Comparison of ENCODE assay signal across 13 mouse cellular contexts in the genomic region with DNA sequence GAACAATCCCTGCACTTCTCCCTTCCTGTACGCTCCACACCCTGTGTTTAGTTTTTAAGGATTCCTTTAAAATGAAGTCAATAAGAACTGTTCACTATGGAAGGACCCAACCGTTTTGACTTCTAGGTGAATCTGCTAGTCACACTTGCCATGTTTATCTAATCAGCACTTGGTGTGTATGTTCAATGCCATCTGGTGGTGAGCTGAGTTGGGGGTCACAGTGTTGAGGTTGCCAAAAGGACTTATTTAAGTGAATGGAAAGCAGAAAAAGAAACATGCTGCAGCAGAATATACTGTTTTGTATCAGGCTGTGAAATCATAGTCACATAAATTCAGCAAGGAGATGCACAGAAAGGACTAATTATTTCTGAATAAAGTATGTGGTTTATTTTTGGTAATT. TPM values are rescaled to one million over a fixed set of nuclear protein-coding genes. Genes with fewer than 3 reads are reported as not detected.
DNase-seq lines count a peak whose midpoint lies in the region; ATAC-seq and TF ChIP-seq lines count a peak whose summit lies in the region.
"Had no signal": no experiment of that assay in that cellular context is flagged by ENCODE, and none has a peak within 500 bp of the region (broad histone marks: within the 10 kb centered on the region; RNA-seq: fewer than 3 reads in every experiment).

No protein-coding gene starts in this region.

- TF ChIP-seq POLR2A in kidney, adult 2 months (IDR thresholded peaks at IDR 0.05; ENCODE audit: low read depth, low read length), result no peak

- H3K4me1 ChIP-seq in forebrain, embryonic 15.5 days, result peaks cover 7% of the 10 kb centered on the region
- H3K4me1 ChIP-seq in forebrain, embryonic 11.5 days (replicated peaks; ENCODE audit: control insufficient read depth, insufficient read depth, low read length), result no peaks in the 10 kb centered on the region
- peaks cover 4% of the 10 kb centered on the region; the same call in 1 of the 2 replicates for H3K4me1 ChIP-seq in midbrain, postnatal 0 days (ENCODE audit: insufficient read depth, low read length)
- H3K4me1 ChIP-seq in midbrain, embryonic 10.5 days, result no peaks in the 10 kb centered on the region
- peaks cover 52% of the 10 kb centered on the region for H3K4me1 ChIP-seq in liver, embryonic 13.5 days (replicated peaks)
- peaks cover 13% of the 10 kb centered on the region; the same call in 1 of the 2 replicates for H3K4me1 ChIP-seq in kidney, adult 2 months (ENCODE audit: control insufficient read depth, insufficient read depth, low read length)
- H3K4me1 ChIP-seq in kidney, embryonic 15.5 days, result 0 out of 2 replicates have a peak, but pooled peaks cover 2% of the 10 kb centered on the region
- H3K4me1 ChIP-seq: embryonic facial prominence, embryonic 12.5 days had no signal

- no peak overlapping the region for H3K4me3 ChIP-seq in forebrain, embryonic 15.5 days
- no peak overlapping the region for H3K4me3 ChIP-seq in forebrain, embryonic 11.5 days (ENCODE audit: low read depth, low read length)
- no peak overlapping the region for H3K4me3 ChIP-seq in midbrain, postnatal 0 days (ENCODE audit: low read depth, low read length)
- H3K4me3 ChIP-seq in midbrain, embryonic 10.5 days, result no peak overlapping the region
- H3K4me3 ChIP-seq in liver, embryonic 13.5 days (replicated peaks), result no peak overlapping the region
- no peak overlapping the region for H3K4me3 ChIP-seq in kidney, adult 2 months (ENCODE audit: insufficient read depth, low read depth, low read length)
- no peak overlapping the region for H3K4me3 ChIP-seq in kidney, embryonic 15.5 days (replicated peaks)
- H3K4me3 ChIP-seq: embryonic facial prominence, embryonic 12.5 days; heart, adult 2 months; megakaryocyte, embryonic 14.5 days had no signal

- WGBS in forebrain, embryonic 15.5 days, result 54% methylated on average over 2 of the region's 2 CpGs
- 85% methylated on average over 2 of the region's 2 CpGs for WGBS in forebrain, embryonic 11.5 days
- WGBS in midbrain, postnatal 0 days, result 68% methylated on average over 2 of the region's 2 CpGs
- WGBS in midbrain, embryonic 10.5 days, result 92% methylated on average over 2 of the region's 2 CpGs
- 27% methylated on average over 2 of the region's 2 CpGs for whole genome bisulfite sequencing in liver, embryonic 13.5 days (ENCODE audit: insufficient replicate concordance)
- 63% methylated on average over 2 of the region's 2 CpGs for WGBS in kidney, adult 2 months
- 62% methylated on average over 2 of the region's 2 CpGs for WGBS in kidney, embryonic 15.5 days

- ATAC-seq in forebrain, embryonic 15.5 days (replicated peaks), result no peak
- ATAC-seq in forebrain, embryonic 11.5 days (replicated peaks; ENCODE audit: low FRiP score), result no peak
- no peak for ATAC-seq in midbrain, postnatal 0 days (ENCODE audit: low FRiP score)
- ATAC-seq in liver, embryonic 13.5 days (ENCODE audit: low read depth), result peak; percentile 69; the same call in 1 of the 2 replicates
- no peak for ATAC-seq in kidney, embryonic 15.5 days (replicated peaks; ENCODE audit: low FRiP score)

- no peaks in the 10 kb centered on the region for H3K27me3 ChIP-seq in forebrain, embryonic 15.5 days
- no peaks in the 10 kb centered on the region for H3K27me3 ChIP-seq in forebrain, embryonic 11.5 days (ENCODE audit: control insufficient read depth, insufficient read depth, low read length)
- H3K27me3 ChIP-seq in midbrain, postnatal 0 days (ENCODE audit: insufficient read depth, low read length), result no peaks in the 10 kb centered on the region
- no peaks in the 10 kb centered on the region for H3K27me3 ChIP-seq in midbrain, embryonic 10.5 days (ENCODE audit: low read depth, poor library complexity, severe bottlenecking)
- no peaks in the 10 kb centered on the region for H3K27me3 ChIP-seq in liver, embryonic 13.5 days
- H3K27me3 ChIP-seq in kidney, adult 2 months (replicated peaks; ENCODE audit: control insufficient read depth, insufficient read depth, low read length), result no peaks in the 10 kb centered on the region
- H3K27me3 ChIP-seq in kidney, embryonic 15.5 days, result no peaks in the 10 kb centered on the region
- H3K27me3 ChIP-seq: embryonic facial prominence, embryonic 12.5 days; megakaryocyte, embryonic 14.5 days had no signal

- no peaks in the 10 kb centered on the region for H3K9me3 ChIP-seq in forebrain, embryonic 15.5 days
- peaks cover 2% of the 10 kb centered on the region; the same call in 1 of the 2 replicates for H3K9me3 ChIP-seq in forebrain, embryonic 11.5 days (ENCODE audit: control insufficient read depth, low read length)
- no peaks in the 10 kb centered on the region for H3K9me3 ChIP-seq in midbrain, postnatal 0 days (ENCODE audit: low read length)
- H3K9me3 ChIP-seq in midbrain, embryonic 10.5 days (replicated peaks), result peaks cover 14% of the 10 kb centered on the region
- H3K9me3 ChIP-seq in liver, embryonic 13.5 days (replicated peaks), result peaks cover 3% of the 10 kb centered on the region; the same call in 1 of the 2 replicates
- H3K9me3 ChIP-seq in kidney, embryonic 15.5 days (replicated peaks), result peaks cover 3% of the 10 kb centered on the region; the same call in 1 of the 2 replicates
- H3K9me3 ChIP-seq: megakaryocyte, embryonic 14.5 days had no signal

- no peak overlapping the region for H3K4me2 ChIP-seq in forebrain, embryonic 15.5 days (replicated peaks)
- no peak overlapping the region for H3K4me2 ChIP-seq in forebrain, embryonic 11.5 days (ENCODE audit: low read depth, low read length, severe bottlenecking)
- H3K4me2 ChIP-seq in midbrain, postnatal 0 days (ENCODE audit: low read depth, low read length, poor library complexity, severe bottlenecking), result no peak overlapping the region
- H3K4me2 ChIP-seq in liver, embryonic 13.5 days, result no peak overlapping the region
- no peak overlapping the region for H3K4me2 ChIP-seq in kidney, embryonic 15.5 days
- H3K4me2 ChIP-seq: embryonic facial prominence, embryonic 12.5 days had no signal

- peak; percentile 58 for TF ChIP-seq CTCF in midbrain, postnatal 0 days (IDR thresholded peaks at IDR 0.05)
- TF ChIP-seq CTCF in kidney, adult 2 months (conservative IDR thresholded peaks at IDR 0.05; ENCODE audit: insufficient read depth, insufficient read length, low read depth, low read length), result no peak

- no peak for DNase-seq in forebrain, embryonic 11.5 days (ENCODE audit: low spot score)
- DNase-seq in midbrain, postnatal 0 days (ENCODE audit: low spot score), result peak; percentile 32
- no peak for DNase-seq in midbrain, embryonic 10.5 days (ENCODE audit: low spot score)
- peak; percentile 38 for DNase-seq in liver, embryonic 13.5 days
- peak; percentile 50 for DNase-seq in thymus, postnatal 25 days
- no peak for DNase-seq in kidney, adult 2 months
- DNase-seq: adrenal gland, postnatal 10 days; heart, adult 2 months; kidney, adult 8-10 months had no signal

- no peak overlapping the region for H3K9ac ChIP-seq in forebrain, embryonic 15.5 days (replicated peaks)
- H3K9ac ChIP-seq in forebrain, embryonic 11.5 days (ENCODE audit: low read length), result no peak overlapping the region
- no peak overlapping the region for H3K9ac ChIP-seq in midbrain, postnatal 0 days (replicated peaks; ENCODE audit: low read length, poor library complexity, severe bottlenecking)
- no peak overlapping the region for H3K9ac ChIP-seq in liver, embryonic 13.5 days
- no peak overlapping the region for H3K9ac ChIP-seq in kidney, embryonic 15.5 days
- H3K9ac ChIP-seq: embryonic facial prominence, embryonic 12.5 days had no signal

- no peaks in the 10 kb centered on the region for H3K36me3 ChIP-seq in forebrain, embryonic 15.5 days
- H3K36me3 ChIP-seq in forebrain, embryonic 11.5 days (ENCODE audit: control insufficient read depth, insufficient read depth, low read length), result no peaks in the 10 kb centered on the region
- H3K36me3 ChIP-seq in midbrain, postnatal 0 days (ENCODE audit: insufficient read depth, low read length), result no peaks in the 10 kb centered on the region
- H3K36me3 ChIP-seq in midbrain, embryonic 10.5 days, result peaks cover 47% of the 10 kb centered on the region
- no peaks in the 10 kb centered on the region for H3K36me3 ChIP-seq in liver, embryonic 13.5 days
- H3K36me3 ChIP-seq in kidney, adult 2 months (ENCODE audit: control insufficient read depth, insufficient read depth, low read length), result no peaks in the 10 kb centered on the region
- peaks cover 5% of the 10 kb centered on the region; the same call in 1 of the 2 replicates for H3K36me3 ChIP-seq in kidney, embryonic 15.5 days
- H3K36me3 ChIP-seq: embryonic facial prominence, embryonic 12.5 days had no signal

- H3K27ac ChIP-seq in forebrain, embryonic 15.5 days (replicated peaks), result peak overlapping the region; percentile 43; the same call in 1 of the 2 replicates
- H3K27ac ChIP-seq in forebrain, embryonic 11.5 days (ENCODE audit: low read depth, low read length), result no peak overlapping the region
- no peak overlapping the region for H3K27ac ChIP-seq in midbrain, postnatal 0 days (ENCODE audit: low read depth, low read length)
- H3K27ac ChIP-seq in midbrain, embryonic 10.5 days (replicated peaks), result no peak overlapping the region
- H3K27ac ChIP-seq in liver, embryonic 13.5 days, result no peak overlapping the region
- H3K27ac ChIP-seq in kidney, adult 2 months (ENCODE audit: insufficient read depth, low read depth, low read length), result no peak overlapping the region
- no peak overlapping the region for H3K27ac ChIP-seq in kidney, embryonic 15.5 days
- H3K27ac ChIP-seq: embryonic facial prominence, embryonic 12.5 days; heart, adult 2 months had no signal

RNA-seq across cellular contexts. Expression of gene Cul1, which starts 12.2 kb away (rescaled TPM):
- 180 and 183 TPM in 2 replicates for polyA plus RNA-seq in forebrain, embryonic 15.5 days (2015; fragmentation: Nextera tagmentation; extraction: Ambion mirVana)
- polyA plus RNA-seq in forebrain, embryonic 11.5 days (2014; fragmentation: Nextera tagmentation; extraction: Ambion mirVana), result 221 and 234 TPM in 2 replicates
- 110 and 136 TPM in 2 replicates for total RNA-seq in midbrain, postnatal 0 days (2014; rRNA removed)
- polyA plus RNA-seq in midbrain, postnatal 0 days (2015; fragmentation: Nextera tagmentation; extraction: Ambion mirVana), result 110 and 121 TPM in 2 replicates
- 197 and 198 TPM in 2 replicates for polyA plus RNA-seq in midbrain, embryonic 10.5 days (2016; fragmentation: Nextera tagmentation; extraction: Ambion mirVana)
- 75.4 and 87.7 TPM in 2 replicates for polyA plus RNA-seq in liver, embryonic 13.5 days (2015; fragmentation: Nextera tagmentation; extraction: Ambion mirVana)
- 23.2 and 28.5 TPM in 2 replicates for polyA plus RNA-seq in kidney, adult 2 months (2012; rRNA removed)
- polyA plus RNA-seq in kidney, embryonic 15.5 days (2015; fragmentation: Nextera tagmentation; extraction: Ambion mirVana), result 140 and 143 TPM in 2 replicates

Comparison
In these comparisons a context has a peak if more than half of its experiments do, and no peak if none do; other contexts are left out.
1. DNase-seq: peak in midbrain, postnatal 0 days (single experiment), liver, embryonic 13.5 days (single experiment) and thymus, postnatal 25 days (single experiment); none in forebrain, embryonic 11.5 days (single experiment), midbrain, embryonic 10.5 days (single experiment) and kidney, adult 2 months (single experiment).